Mouse (Mus musculus) limb, embryonic 14.5 days (tissue): ENCODE measurements around the gene Sdhaf2. TPM values are rescaled to one million over a fixed set of nuclear protein-coding genes. Genes with fewer than 3 reads are reported as not detected.

ENCODE experiments used
- ATAC-seq: fragments of 200-750 bp; cut with Nextera tagmentation; 2 replicates; pipeline ENCODE4 v1.8.0; 2017; ENCODE audit warnings: low read depth, moderate number of reproducible peaks, moderate TSS enrichment; ENCODE audit not compliant: low FRiP score
- DNase-seq: peaks from one replicate; pipeline ENCODE4 v3.0.0-alpha.2; 2015; ENCODE audit warnings: low spot score
- H3K27ac ChIP-seq: fragments of 300-500 bp; sonication (generic); replicated peaks from 2 replicates; pipeline ENCODE4 v1.5.1; 2014; ENCODE audit warnings: low read depth, mild to moderate bottlenecking, low read length, moderate library complexity, mixed read lengths
- H3K27me3 ChIP-seq: fragments of 300-500 bp; sonication (generic); 2 replicates; pipeline ENCODE4 v1.6.1; 2014; ENCODE audit warnings: low read length, mixed read lengths; ENCODE audit not compliant: control insufficient read depth, insufficient read depth
- H3K36me3 ChIP-seq: fragments of 300-500 bp; sonication (generic); 2 replicates; pipeline ENCODE4 v1.6.1; 2014; ENCODE audit warnings: mild to moderate bottlenecking, low read length, moderate library complexity, mixed read lengths; ENCODE audit not compliant: control insufficient read depth, insufficient read depth
- H3K4me1 ChIP-seq: fragments of 300-500 bp; sonication (generic); 2 replicates; pipeline ENCODE4 v1.6.1; 2014; ENCODE audit warnings: antibody characterized with exemption, low read length, mixed read lengths; ENCODE audit not compliant: control insufficient read depth, insufficient read depth
- H3K4me2 ChIP-seq: fragments of 300-500 bp; sonication (generic); replicated peaks from 2 replicates; pipeline ENCODE4 v1.6.1; 2014; ENCODE audit warnings: low read depth, mild to moderate bottlenecking, low read length, moderate library complexity; ENCODE audit not compliant: severe bottlenecking
- H3K4me3 ChIP-seq: fragments of 300-500 bp; sonication (generic); replicated peaks from 2 replicates; pipeline ENCODE4 v1.5.1; 2014; ENCODE audit warnings: low read length
- H3K9ac ChIP-seq: fragments of 300-500 bp; sonication (generic); 2 replicates; pipeline ENCODE4 v1.6.1; 2014; ENCODE audit warnings: mild to moderate bottlenecking, low read depth, low read length, moderate library complexity; ENCODE audit not compliant: severe bottlenecking
- H3K9me3 ChIP-seq: fragments of 300-500 bp; sonication (generic); 2 replicates; pipeline ENCODE4 v1.6.1; 2016; ENCODE audit warnings: low read length; ENCODE audit not compliant: control insufficient read depth
- POLR2A ChIP-seq: fragments of 200-500 bp; IDR thresholded peaks from 2 replicates; pipeline ENCODE4 v1.8.0; 2012; ENCODE audit warnings: inconsistent platforms, mild to moderate bottlenecking, moderate library complexity, borderline replicate concordance; ENCODE audit not compliant: insufficient read depth, insufficient read length; ENCODE audit errors: extremely low read depth
- WGBS: fragments of 180-500 bp; shearing (Covaris S2); extraction: QIAGEN DNeasy Blood & Tissue Kit; methylation state at CpG from one replicate; pipeline ENCODE4 v1.1.7; 2014; 5-methylcytosine and 5-hydroxymethylcytosine counted together
- polyA plus RNA-seq, 2 experiments: library from polyadenylated mRNA; depleted of rRNA in 1 of 2; stranded (reverse) in 1 of 2; unstranded in 1 of 2; fragments of >200 nt; fragmentation: Nextera tagmentation in 1 of 2; extraction: Ambion mirVana in 1 of 2; gene quantifications; 2 replicates each; pipeline versions ENCODE4 v1.2.1 to v1.2.3; 2012 to 2014

The Sdhaf2 gene
- polyA plus RNA-seq, 2 experiments, result 49.2 to 64.6 TPM

GRCm38 (mm10) chr19:10523483-10524080 lies 2.4 kb downstream of the Sdhaf2 start:
- WGBS, result 86% methylated on average over 5 of the region's 5 CpGs
- no peak overlapping the region for H3K4me3 ChIP-seq
- DNase-seq, result no peak

GRCm38 (mm10) chr19:10521926-10522325 lies 4.0 kb downstream of the Sdhaf2 start:
- no peak overlapping the region for H3K27ac ChIP-seq
- H3K4me3 ChIP-seq, result no peak overlapping the region
- H3K36me3 ChIP-seq, result peaks cover 13% of the 10 kb centered on the region
- H3K9me3 ChIP-seq, result no peaks in the 10 kb centered on the region
- no peaks in the 10 kb centered on the region for H3K27me3 ChIP-seq
- ATAC-seq, result no peak
- peaks cover 11% of the 10 kb centered on the region for H3K4me1 ChIP-seq
- DNase-seq, result no peak
- no peak overlapping the region for H3K4me2 ChIP-seq
- no peak for TF ChIP-seq POLR2A
- no peak overlapping the region for H3K9ac ChIP-seq
- 85% methylated on average over 1 of the region's 1 CpGs for WGBS

More at GRCm38 (mm10) chr19:10523483-10524080, 2.4 kb downstream of the Sdhaf2 start:
- no peak for TF ChIP-seq POLR2A
- H3K4me1 ChIP-seq, result peaks cover 19% of the 10 kb centered on the region
- H3K9ac ChIP-seq, result no peak overlapping the region
- H3K9me3 ChIP-seq, result no peaks in the 10 kb centered on the region
- H3K4me2 ChIP-seq, result no peak overlapping the region
- H3K27me3 ChIP-seq, result no peaks in the 10 kb centered on the region
- H3K27ac ChIP-seq, result no peak overlapping the region
- H3K36me3 ChIP-seq, result peaks cover 18% of the 10 kb centered on the region
- ATAC-seq, result no peak

GRCm38 (mm10) chr19:10520355-10520754 lies 5.6 kb downstream of the Sdhaf2 start:
- no peak overlapping the region for H3K4me2 ChIP-seq
- ATAC-seq (no peak), DNase-seq (no peak)
- H3K4me3 ChIP-seq, result no peak overlapping the region
- 0 out of 2 replicates have a peak, but pooled peaks cover 3% of the 10 kb centered on the region for H3K4me1 ChIP-seq
- H3K9me3 ChIP-seq, result no peaks in the 10 kb centered on the region
- peaks cover 20% of the 10 kb centered on the region for H3K36me3 ChIP-seq
- 51% methylated on average over 1 of the region's 1 CpGs for WGBS
- no peak overlapping the region for H3K9ac ChIP-seq
- H3K27ac ChIP-seq, result no peak overlapping the region
- no peak for TF ChIP-seq POLR2A
- H3K27me3 ChIP-seq, result no peaks in the 10 kb centered on the region

- no peaks in the 10 kb centered on the region for H3K27me3 ChIP-seq
- 71% methylated on average over 6 of the region's 6 CpGs for WGBS
- H3K4me2 ChIP-seq, result no peak overlapping the region
- TF ChIP-seq POLR2A, result no peak
- DNase-seq (no peak), ATAC-seq (no peak)
- H3K27ac ChIP-seq, result no peak overlapping the region
- H3K9ac ChIP-seq, result no peak overlapping the region
- no peaks in the 10 kb centered on the region for H3K9me3 ChIP-seq
- H3K36me3 ChIP-seq, result peaks cover 44% of the 10 kb centered on the region
- H3K4me1 ChIP-seq, result no peaks in the 10 kb centered on the region
- H3K4me3 ChIP-seq, result no peak overlapping the region
Measured at GRCm38 (mm10) chr19:10510759-10511330, 15.1 kb downstream of the Sdhaf2 start.

- no peak overlapping the region for H3K27ac ChIP-seq
- no peaks in the 10 kb centered on the region for H3K27me3 ChIP-seq
- H3K9ac ChIP-seq, result no peak overlapping the region
- peaks cover 47% of the 10 kb centered on the region for H3K36me3 ChIP-seq
- ATAC-seq, result no peak
- DNase-seq, result peak; percentile 21
- H3K4me1 ChIP-seq, result no peaks in the 10 kb centered on the region
- H3K4me2 ChIP-seq, result no peak overlapping the region
- 14% methylated on average over 4 of the region's 4 CpGs for WGBS
- no peak for TF ChIP-seq POLR2A
- H3K9me3 ChIP-seq, result no peaks in the 10 kb centered on the region
- H3K4me3 ChIP-seq, result no peak overlapping the region
Measured at GRCm38 (mm10) chr19:10502571-10502970, 23.4 kb downstream of the Sdhaf2 start.

GRCm38 (mm10) chr19:10500581-10500980 lies 25.4 kb downstream of the Sdhaf2 start:
- no peaks in the 10 kb centered on the region for H3K27me3 ChIP-seq
- TF ChIP-seq POLR2A, result no peak
- no peaks in the 10 kb centered on the region for H3K4me1 ChIP-seq
- no peak overlapping the region for H3K27ac ChIP-seq
- H3K9me3 ChIP-seq, result no peaks in the 10 kb centered on the region
- H3K36me3 ChIP-seq, result peaks cover 40% of the 10 kb centered on the region
- no peak overlapping the region for H3K4me3 ChIP-seq
- WGBS, result 92% methylated on average over 8 of the region's 8 CpGs
- H3K4me2 ChIP-seq, result no peak overlapping the region
- ATAC-seq, result no peak
- no peak overlapping the region for H3K9ac ChIP-seq
- DNase-seq, result no peak
